Mouse (Mus musculus) cortical plate, adult 2 months (tissue): ENCODE results near the gene Dynll2.

Experiments
- CTCF ChIP-seq: fragments of 200-500 bp; IDR thresholded peaks from 2 replicates; pipeline ENCODE4 v1.5.1; 2011; ENCODE audit warnings: mild to moderate bottlenecking, control low read depth, low read length; ENCODE audit not compliant: insufficient read depth; ENCODE audit errors: extremely low read depth
- POLR2A ChIP-seq: fragments of 200-500 bp; IDR thresholded peaks from 2 replicates; pipeline ENCODE4 v1.6.1; 2011; ENCODE audit warnings: mild to moderate bottlenecking, low read length, control low read depth; ENCODE audit not compliant: insufficient read depth; ENCODE audit errors: extremely low read depth

GRCm38 (mm10) chr11:87933731-87934130, 53.6 kb downstream of the Dynll2 start:
- TF ChIP-seq CTCF (no peak), POLR2A (no peak)
